1 mouse cellular context compared by ENCODE assay signal in genomic region chr2:119209176-119209507, GRCm38 (mm10).
TF ChIP-seq lines count a peak whose summit lies in the region.

No protein-coding gene starts in this region.

TF ChIP-seq in MEL, 35 proteins besides CTCF, POLR2A, EP300 and RAD21 (continued from another document):
- TF ChIP-seq ZMIZ1 (IDR thresholded peaks at IDR 0.05; ENCODE audit: low read depth, low read length) (no peak), CHD1 (IDR thresholded peaks at IDR 0.05; ENCODE audit: low read depth, low read length) (no peak), SMC3 (IDR thresholded peaks at IDR 0.05; ENCODE audit: low read depth, low read length) (0 out of 2 replicates have a peak, but pooled peaks have one; percentile 2), MYB (IDR thresholded peaks at IDR 0.05; ENCODE audit: low read depth, low read length) (no peak), TCF12 (IDR thresholded peaks at IDR 0.05; ENCODE audit: low read depth, low read length) (no peak), USF2 (IDR thresholded peaks at IDR 0.05; ENCODE audit: borderline replicate concordance in 1 of 2, insufficient read depth in 1 of 2, low read depth in 1 of 2, low read length in 2 of 2) (no peak), MAX (IDR thresholded peaks at IDR 0.05; ENCODE audit: low read length) (peak; percentile 55; the same call in 1 of the 2 replicates), GABPA (IDR thresholded peaks at IDR 0.05; ENCODE audit: low read depth, low read length) (no peak), USF1 (IDR thresholded peaks at IDR 0.05; ENCODE audit: low read depth, low read length) (no peak), JUND (IDR thresholded peaks at IDR 0.05; ENCODE audit: low read depth, low read length) (no peak), HCFC1 (IDR thresholded peaks at IDR 0.05; ENCODE audit: low read depth, low read length) (no peak)
